Mouse (Mus musculus) spleen, adult 2 months (tissue): ENCODE results near the gene Chrm4.

Experiments
- CTCF ChIP-seq: fragments of 200-500 bp; IDR thresholded peaks from 2 replicates; pipeline ENCODE4 v1.5.1; 2011; ENCODE audit warnings: mild to moderate bottlenecking, inconsistent platforms; ENCODE audit not compliant: insufficient read depth, insufficient read length, insufficient replicate concordance; ENCODE audit errors: extremely low read depth
- POLR2A ChIP-seq: fragments of 200-500 bp; IDR thresholded peaks from 2 replicates; pipeline ENCODE4 v1.6.1; 2011; ENCODE audit warnings: low read depth, low read length, inconsistent platforms

DNA sequence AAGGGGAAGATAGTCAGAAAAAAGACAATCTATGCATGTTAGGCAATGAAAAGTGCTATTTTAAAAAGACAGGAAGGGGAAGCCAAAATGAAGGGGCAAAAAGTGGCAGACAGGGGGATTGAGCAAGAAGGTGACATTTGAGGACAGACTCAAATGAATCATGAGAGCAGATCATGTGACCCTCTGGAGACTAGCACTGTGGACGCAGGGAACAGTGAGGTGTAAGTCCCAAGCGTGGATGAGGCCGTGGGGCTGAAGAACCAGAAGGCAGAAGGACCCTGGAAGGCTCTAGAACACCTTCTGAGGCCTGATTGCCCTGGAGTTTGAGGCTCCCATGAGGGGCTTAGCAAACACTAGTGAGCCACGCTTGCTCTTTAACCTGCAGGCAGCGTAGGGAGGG lies 39.3 kb downstream of the Chrm4 start:
- TF ChIP-seq CTCF (no peak), POLR2A (no peak)
